Mouse (Mus musculus): ENCODE measurements around the gene Nup214. TPM values are rescaled to one million over a fixed set of nuclear protein-coding genes. Genes with fewer than 3 reads are reported as not detected.

Nup214 gene
- 116 TPM for polyA plus RNA-seq (2017; shearing (Covaris generic))

GRCm38 (mm10) chr2:31974141-31974808 is at the start of gene Nup214:
Gene Nup214, plus strand, starts transcription at chr2:31974436.

GRCm38 (mm10) chr2:31950058-31950871 is 24.0 kb upstream of the Nup214 start, which contains the start of gene Aif1l:
Gene Aif1l, plus strand, starts transcription at chr2:31950139.

GRCm38 (mm10) chr2:32084111-32084871 is 110.1 kb downstream of the Nup214 start, which contains the start of gene Fam78a:
Gene Fam78a, minus strand, starts transcription at chr2:32084857.

GRCm38 (mm10) chr2:32095351-32096121 is 121.3 kb downstream of the Nup214 start, which contains the start of gene Plpp7:
Gene Plpp7, plus strand, starts transcription at chr2:32095528.

Other genes starting within 250 kb of the Nup214 start
- 0.37 TPM for gene Qrfp, start 163.9 kb upstream of the Nup214 start, polyA plus RNA-seq (2017; shearing (Covaris generic))
- 0.34 TPM for gene Fibcd1, start 128.4 kb upstream of the Nup214 start, polyA plus RNA-seq (2017; shearing (Covaris generic))
- 0.07 TPM for gene Lamc3, start 87.1 kb upstream of the Nup214 start, polyA plus RNA-seq (2017; shearing (Covaris generic))
- gene Aif1l, start 24.3 kb upstream of the Nup214 start, polyA plus RNA-seq (2017; shearing (Covaris generic)) = not detected
- 30.1 TPM for gene Fam78a, start 110.4 kb downstream of the Nup214 start, polyA plus RNA-seq (2017; shearing (Covaris generic))
- not detected for gene Plpp7, start 121.1 kb downstream of the Nup214 start, polyA plus RNA-seq (2017; shearing (Covaris generic))
- 17.2 TPM for gene Prrc2b, start 176.6 kb downstream of the Nup214 start, polyA plus RNA-seq (2017; shearing (Covaris generic))